Mouse (Mus musculus): ENCODE results near the gene Eif3l. TPM values are rescaled to one million over a fixed set of nuclear protein-coding genes. Genes with fewer than 3 reads are reported as not detected.

Eif3l gene
- polyA plus RNA-seq (2014; fragmentation: Illumina TruSeq; extraction: RNeasy Lipid Tissue Mini Kit (QIAGEN cat#74804); ENCODE audit: low read depth, low replicate concordance): 40.0 TPM

DNA sequence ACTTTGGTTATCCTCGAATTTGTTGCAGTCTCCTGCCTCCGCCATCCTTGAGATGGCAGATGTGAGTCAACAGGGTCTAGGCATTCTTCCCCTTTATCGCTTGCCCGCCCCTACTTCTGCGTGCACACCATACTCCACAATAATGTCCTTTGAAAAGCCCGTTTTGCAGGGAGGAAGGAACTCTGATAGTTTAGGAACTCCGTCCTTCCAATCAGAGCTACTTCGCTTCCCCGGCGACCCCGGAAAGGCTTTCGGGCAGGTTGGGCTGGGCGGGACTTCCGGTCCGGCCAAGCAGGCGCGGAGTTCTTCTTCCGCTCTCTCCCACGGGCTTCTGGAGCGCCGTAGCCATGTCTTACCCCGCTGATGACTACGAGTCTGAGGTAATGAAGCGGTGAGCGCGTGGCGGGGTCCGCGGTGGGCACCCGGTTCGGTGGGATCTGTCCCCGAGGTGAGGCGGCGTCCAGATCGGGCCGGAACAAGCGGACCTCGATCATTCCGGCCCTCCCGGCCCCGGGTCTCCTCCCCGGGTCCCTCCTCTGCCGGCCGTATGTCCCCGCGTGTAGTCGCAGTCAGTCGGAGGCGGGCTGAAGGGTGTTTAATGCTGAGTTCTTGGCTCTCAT is at the start of gene Eif3l:
Gene Eif3l (plus strand): TSS at position 267 of the 620 bp plus-strand sequence.

DNA sequence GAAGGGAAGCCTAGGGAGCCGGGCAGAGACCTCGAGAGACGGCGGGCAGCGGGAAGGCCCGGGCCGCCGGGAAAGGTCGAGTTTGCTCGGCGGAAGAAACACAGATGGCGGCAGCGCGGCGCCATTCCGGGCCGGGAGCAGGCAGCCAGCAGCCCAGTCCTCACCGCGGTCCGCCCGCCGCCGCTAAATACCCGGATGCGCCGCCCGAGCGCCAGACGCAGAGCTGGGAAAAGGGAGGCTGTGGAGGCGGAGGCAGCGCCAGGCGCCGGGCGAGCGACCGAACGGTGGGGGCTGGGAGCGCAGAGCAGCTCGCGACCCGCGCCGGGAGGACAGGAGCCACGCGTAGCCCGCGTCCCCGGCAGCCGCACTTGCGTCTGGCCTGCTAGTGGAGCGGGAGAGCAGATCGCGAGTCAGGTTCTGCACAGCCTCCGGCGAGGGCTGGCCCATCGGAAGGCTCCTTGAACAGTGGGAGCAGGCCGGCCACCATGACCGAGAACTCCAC is 46.7 kb upstream of the Eif3l start, which contains the start of gene H1f0:
Gene H1f0 (plus strand): TSS at position 214 of the 502 bp plus-strand sequence.

DNA sequence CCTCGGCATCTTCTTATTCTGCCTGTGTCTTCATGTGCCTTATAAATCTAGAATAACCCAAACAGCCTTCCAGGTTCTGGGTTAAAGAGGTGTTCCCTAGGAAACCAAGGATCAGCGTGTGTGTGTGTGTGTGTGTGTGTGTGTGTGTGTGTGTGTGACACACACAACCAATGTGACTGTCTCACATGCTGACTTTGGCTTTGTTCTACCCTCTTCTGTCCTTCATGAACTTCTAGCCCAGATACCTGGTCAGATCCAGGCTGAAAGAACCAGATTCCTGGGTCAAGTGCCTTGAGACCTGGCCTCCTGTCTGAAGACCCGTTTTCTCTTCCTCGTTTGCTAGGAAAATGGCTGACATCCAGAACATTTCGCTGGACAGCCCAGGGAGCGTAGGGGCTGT is 33.4 kb upstream of the Eif3l start, which contains the start of gene Galr3:
Gene Galr3 (plus strand): TSS at position 301 of the 400 bp plus-strand sequence.

DNA sequence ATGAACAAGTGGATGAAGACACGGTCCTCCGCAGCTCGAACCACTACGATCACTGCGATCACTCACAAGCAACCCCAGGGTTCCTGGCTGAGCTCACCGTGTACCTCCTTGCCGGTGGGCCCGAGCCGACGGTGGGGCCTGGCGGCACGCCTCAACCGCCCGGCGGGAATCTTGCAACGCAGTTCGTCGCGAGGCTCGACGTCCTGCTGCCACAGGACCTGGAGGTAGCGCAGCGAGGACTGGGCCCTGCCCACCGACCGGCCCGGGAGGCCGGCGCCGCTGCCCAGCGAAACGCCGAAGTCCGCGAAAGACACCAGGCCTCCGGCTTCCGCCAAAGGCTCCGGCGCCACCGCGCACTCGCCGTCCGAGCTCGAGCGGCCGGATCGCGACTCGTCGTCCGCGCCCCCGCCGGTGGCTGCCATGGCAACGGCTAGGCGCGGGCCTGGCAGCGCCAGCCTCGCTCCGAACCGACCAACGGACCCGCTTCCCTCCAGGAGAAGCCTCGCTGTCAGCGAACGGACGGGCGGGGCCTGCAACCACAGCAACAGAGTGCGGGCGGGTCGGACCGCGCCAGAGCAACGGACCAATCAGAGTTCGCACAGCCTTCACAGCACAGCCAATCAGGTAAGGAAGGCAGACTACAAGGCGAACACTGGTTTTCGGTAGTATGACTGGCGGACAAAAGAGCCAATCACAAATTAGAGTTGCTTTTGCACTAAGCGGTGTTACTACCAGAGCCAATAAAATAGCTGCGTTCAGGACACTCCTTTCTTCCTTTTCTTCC is 12.4 kb upstream of the Eif3l start, which contains the start of gene Ankrd54:
Gene Ankrd54 (minus strand): TSS at position 518 of the 784 bp plus-strand sequence.

DNA sequence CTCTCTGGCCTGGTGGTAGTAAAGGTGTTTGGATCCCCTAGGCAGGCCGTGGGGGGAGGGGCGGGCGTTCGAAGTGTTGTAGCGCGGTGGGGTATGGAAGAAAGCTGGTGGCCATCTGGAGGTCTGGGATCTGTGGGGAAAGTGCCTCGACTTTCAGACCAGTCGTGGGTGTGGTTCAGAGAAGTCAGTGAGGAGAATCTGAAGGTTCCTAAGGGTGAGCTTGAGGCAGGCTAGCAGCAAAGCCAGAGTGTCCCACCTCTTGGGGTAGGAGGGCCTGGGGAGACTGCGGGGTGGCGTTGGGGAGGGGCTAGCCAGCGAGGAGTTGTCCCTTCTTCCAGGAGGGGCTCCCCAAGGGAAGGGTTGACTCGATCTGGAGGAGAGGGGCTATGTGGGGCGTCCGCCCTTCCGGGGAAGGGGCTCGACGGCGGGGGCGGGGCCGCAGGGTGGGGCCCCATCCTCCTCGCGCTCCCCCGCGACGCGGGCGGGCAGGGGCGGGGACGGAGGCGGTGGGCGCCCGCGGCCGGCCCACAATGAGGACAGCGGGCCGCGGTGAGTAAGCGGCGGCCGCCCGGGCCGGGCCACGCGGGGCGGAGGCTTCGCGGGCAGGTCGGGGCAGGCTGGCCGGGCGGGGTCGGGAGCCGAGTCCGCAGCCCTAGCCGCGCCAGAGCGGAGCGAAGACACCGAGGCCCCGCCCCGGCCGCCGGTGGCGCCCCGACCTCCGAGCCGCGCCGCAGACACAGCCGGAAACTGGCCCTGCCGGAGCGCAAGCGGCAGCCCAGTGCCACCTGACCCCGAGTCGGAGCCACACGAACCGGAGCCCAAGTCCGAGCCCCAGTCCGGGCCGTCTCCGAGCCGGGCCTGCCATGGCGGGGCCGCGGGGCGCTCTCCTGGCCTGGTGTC is 33.7 kb downstream of the Eif3l start, which contains the start of gene Micall1:
Gene Micall1 (plus strand): TSS at position 478 of the 900 bp plus-strand sequence.

DNA sequence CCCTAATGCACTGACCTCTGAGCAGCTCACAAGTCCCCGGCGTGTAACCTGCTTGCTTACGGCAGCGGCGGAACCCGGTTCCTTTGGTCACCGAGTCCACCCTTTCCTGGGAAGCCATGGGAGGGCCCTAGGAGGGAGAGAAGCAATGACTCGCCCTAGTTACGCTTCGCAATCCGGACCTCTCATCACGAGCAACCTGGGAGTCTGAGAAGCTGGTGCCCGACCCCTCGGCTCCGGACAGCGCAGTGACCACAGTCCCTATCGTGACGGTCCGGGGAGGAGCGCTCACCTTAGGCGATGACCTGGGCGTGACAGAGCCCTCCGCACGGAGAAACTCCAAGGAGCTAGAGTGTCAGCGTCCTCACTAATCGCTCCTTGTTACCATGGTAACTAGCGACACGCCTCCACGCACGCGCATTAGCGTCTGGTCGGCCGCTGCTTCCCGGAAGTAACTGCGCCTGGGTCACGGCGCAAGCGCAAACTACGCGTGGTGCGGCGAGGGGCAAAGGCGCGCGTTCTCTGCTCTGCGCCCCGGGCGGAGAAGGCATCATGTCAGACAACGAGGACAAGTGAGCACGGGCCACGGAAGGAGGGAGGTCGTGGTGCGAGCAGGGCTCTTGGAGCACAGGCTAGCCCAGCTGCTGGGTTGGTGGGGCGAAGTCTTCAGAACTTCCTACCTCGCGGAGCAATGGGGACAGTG is 66.0 kb downstream of the Eif3l start, which contains the start of the genes Polr2f and 1700088E04Rik:
Gene Polr2f (plus strand): TSS at position 144 of the 700 bp plus-strand sequence.
Gene 1700088E04Rik (minus strand): TSS at position 388 of the 700 bp plus-strand sequence.

Other genes starting within 250 kb of the Eif3l start
- gene Cdc42ep1, start 232.6 kb upstream of the Eif3l start, polyA plus RNA-seq (2014; fragmentation: Illumina TruSeq; extraction: RNeasy Lipid Tissue Mini Kit (QIAGEN cat#74804); ENCODE audit: low read depth, low replicate concordance): 0.24 TPM
- not detected for gene Lgals2, start 219.7 kb upstream of the Eif3l start, polyA plus RNA-seq (2014; fragmentation: Illumina TruSeq; extraction: RNeasy Lipid Tissue Mini Kit (QIAGEN cat#74804); ENCODE audit: low read depth, low replicate concordance)
- gene Gga1, start 198.0 kb upstream of the Eif3l start, polyA plus RNA-seq (2014; fragmentation: Illumina TruSeq; extraction: RNeasy Lipid Tissue Mini Kit (QIAGEN cat#74804); ENCODE audit: low read depth, low replicate concordance): 1.1 TPM
- not detected for gene Gm49510, start 175.5 kb upstream of the Eif3l start, polyA plus RNA-seq (2014; fragmentation: Illumina TruSeq; extraction: RNeasy Lipid Tissue Mini Kit (QIAGEN cat#74804); ENCODE audit: low read depth, low replicate concordance)
- gene Sh3bp1, start 175.4 kb upstream of the Eif3l start, polyA plus RNA-seq (2014; fragmentation: Illumina TruSeq; extraction: RNeasy Lipid Tissue Mini Kit (QIAGEN cat#74804); ENCODE audit: low read depth, low replicate concordance): not detected
- gene Pdxp, start 161.3 kb upstream of the Eif3l start, polyA plus RNA-seq (2014; fragmentation: Illumina TruSeq; extraction: RNeasy Lipid Tissue Mini Kit (QIAGEN cat#74804); ENCODE audit: low read depth, low replicate concordance): not detected
- 2.0 TPM for gene Lgals1, start 148.5 kb upstream of the Eif3l start, polyA plus RNA-seq (2014; fragmentation: Illumina TruSeq; extraction: RNeasy Lipid Tissue Mini Kit (QIAGEN cat#74804); ENCODE audit: low read depth, low replicate concordance)
- 3.0 TPM for gene Nol12, start 140.2 kb upstream of the Eif3l start, polyA plus RNA-seq (2014; fragmentation: Illumina TruSeq; extraction: RNeasy Lipid Tissue Mini Kit (QIAGEN cat#74804); ENCODE audit: low read depth, low replicate concordance)
- gene Triobp, start 127.5 kb upstream of the Eif3l start, polyA plus RNA-seq (2014; fragmentation: Illumina TruSeq; extraction: RNeasy Lipid Tissue Mini Kit (QIAGEN cat#74804); ENCODE audit: low read depth, low replicate concordance): 0.77 TPM
- 71.3 TPM for gene H1f0, start 46.7 kb upstream of the Eif3l start, polyA plus RNA-seq (2014; fragmentation: Illumina TruSeq; extraction: RNeasy Lipid Tissue Mini Kit (QIAGEN cat#74804); ENCODE audit: low read depth, low replicate concordance)
- gene Galr3, start 33.3 kb upstream of the Eif3l start, polyA plus RNA-seq (2014; fragmentation: Illumina TruSeq; extraction: RNeasy Lipid Tissue Mini Kit (QIAGEN cat#74804); ENCODE audit: low read depth, low replicate concordance): not detected
- 0.90 TPM for gene Ankrd54, start 12.3 kb upstream of the Eif3l start, polyA plus RNA-seq (2014; fragmentation: Illumina TruSeq; extraction: RNeasy Lipid Tissue Mini Kit (QIAGEN cat#74804); ENCODE audit: low read depth, low replicate concordance)
- 3.2 TPM for gene Micall1, start 33.7 kb downstream of the Eif3l start, polyA plus RNA-seq (2014; fragmentation: Illumina TruSeq; extraction: RNeasy Lipid Tissue Mini Kit (QIAGEN cat#74804); ENCODE audit: low read depth, low replicate concordance)
- 1.1 TPM for gene Polr2f, start 65.8 kb downstream of the Eif3l start, polyA plus RNA-seq (2014; fragmentation: Illumina TruSeq; extraction: RNeasy Lipid Tissue Mini Kit (QIAGEN cat#74804); ENCODE audit: low read depth, low replicate concordance)
- gene 1700088E04Rik, start 66.1 kb downstream of the Eif3l start, polyA plus RNA-seq (2014; fragmentation: Illumina TruSeq; extraction: RNeasy Lipid Tissue Mini Kit (QIAGEN cat#74804); ENCODE audit: low read depth, low replicate concordance): not detected
- gene Sox10, start 90.1 kb downstream of the Eif3l start, polyA plus RNA-seq (2014; fragmentation: Illumina TruSeq; extraction: RNeasy Lipid Tissue Mini Kit (QIAGEN cat#74804); ENCODE audit: low read depth, low replicate concordance): not detected
- 7.5 TPM for gene Pick1, start 154.0 kb downstream of the Eif3l start, polyA plus RNA-seq (2014; fragmentation: Illumina TruSeq; extraction: RNeasy Lipid Tissue Mini Kit (QIAGEN cat#74804); ENCODE audit: low read depth, low replicate concordance)
- gene Gm49486, start 154.2 kb downstream of the Eif3l start, polyA plus RNA-seq (2014; fragmentation: Illumina TruSeq; extraction: RNeasy Lipid Tissue Mini Kit (QIAGEN cat#74804); ENCODE audit: low read depth, low replicate concordance): 0.16 TPM
- not detected for gene Slc16a8, start 179.6 kb downstream of the Eif3l start, polyA plus RNA-seq (2014; fragmentation: Illumina TruSeq; extraction: RNeasy Lipid Tissue Mini Kit (QIAGEN cat#74804); ENCODE audit: low read depth, low replicate concordance)
- not detected for gene Baiap2l2, start 210.4 kb downstream of the Eif3l start, polyA plus RNA-seq (2014; fragmentation: Illumina TruSeq; extraction: RNeasy Lipid Tissue Mini Kit (QIAGEN cat#74804); ENCODE audit: low read depth, low replicate concordance)

All from liver, adult 10 weeks (tissue).